Mouse (Mus musculus) spleen, adult 2 months (tissue): ENCODE data around the gene Gm21860.
"Not testable (repeated sequence)": the region's sequence is repeated elsewhere in the genome, so short reads cannot be mapped to it uniquely, and the experiment has no call there.

Experiments
- CTCF ChIP-seq: fragments of 200-500 bp; IDR thresholded peaks from 2 replicates; pipeline ENCODE4 v1.5.1; 2011; ENCODE audit warnings: mild to moderate bottlenecking, inconsistent platforms; ENCODE audit not compliant: insufficient read depth, insufficient read length, insufficient replicate concordance; ENCODE audit errors: extremely low read depth
- POLR2A ChIP-seq: fragments of 200-500 bp; IDR thresholded peaks from 2 replicates; pipeline ENCODE4 v1.6.1; 2011; ENCODE audit warnings: low read depth, low read length, inconsistent platforms

DNA sequence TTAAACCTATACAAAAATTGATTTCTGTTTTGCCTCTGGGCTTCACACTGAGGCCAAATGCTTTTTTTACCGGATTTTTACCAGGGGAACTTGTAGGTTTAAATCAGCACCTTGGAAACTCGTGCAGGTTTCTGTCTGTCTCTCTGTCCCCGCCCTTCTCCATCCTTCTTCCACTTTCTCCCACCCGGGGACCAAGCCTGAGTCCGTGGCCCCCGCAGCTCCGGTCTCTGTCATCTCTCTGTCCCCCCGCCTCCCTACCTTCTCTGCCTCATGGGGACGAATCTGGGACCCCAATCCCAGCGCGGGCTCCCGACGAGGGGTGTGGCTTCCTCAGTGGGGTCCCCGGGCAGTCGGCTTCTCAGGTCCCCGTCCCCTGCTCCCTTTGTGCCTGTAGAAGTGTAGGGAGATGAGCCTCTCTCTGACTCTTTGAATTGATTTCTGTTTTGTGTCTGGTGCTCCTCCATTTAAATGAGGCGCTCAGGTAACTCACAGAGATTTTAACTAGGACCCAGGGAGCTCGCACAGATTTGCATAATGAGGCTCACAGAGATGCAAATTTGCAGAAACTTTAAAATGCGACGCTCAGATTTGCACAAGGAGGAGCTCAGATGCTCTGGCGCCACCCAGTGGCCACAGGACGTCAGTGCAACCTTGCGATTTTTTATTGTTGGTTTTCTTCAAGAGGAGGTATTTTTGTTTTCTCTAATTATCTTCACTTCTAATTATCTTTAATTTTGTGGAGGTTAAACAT, 28.7 kb downstream of the Gm21860 start:
- TF ChIP-seq CTCF, POLR2A: not testable (repeated sequence)
